In genomic region chr16:68164645-68165044, GRCm38 (mm10) we compare ENCODE assay signal across 11 mouse cellular contexts.
A peak's percentile ranks its signal among the peaks of the same experiment; 100 is the strongest.
DNase-seq lines count a peak whose midpoint lies in the region; TF ChIP-seq lines count a peak whose summit lies in the region.
"Had no signal": no experiment of that assay in that cellular context is flagged by ENCODE, and none has a peak within 500 bp of the region (broad histone marks: within the 10 kb centered on the region; RNA-seq: fewer than 3 reads in every experiment).

No protein-coding gene starts in this region.

- TF ChIP-seq POLR2A in testis, adult 2 months (IDR thresholded peaks at IDR 0.05; ENCODE audit: control insufficient read depth, low read depth, low read length), result no peak

- H3K4me3 ChIP-seq in testis, adult 2 months (ENCODE audit: control insufficient read depth, low read depth, low read length), result no peak overlapping the region

- H3K27me3 ChIP-seq in testis, adult 2 months (ENCODE audit: control insufficient read depth, insufficient read depth, low read length), result no peaks in the 10 kb centered on the region

- DNase-seq in gastrocnemius, postnatal 10 days, result peak; percentile 5
- no peak for DNase-seq in gastrocnemius, postnatal 25 days
- peak; percentile 4 for DNase-seq in retina, postnatal 1 day
- no peak for DNase-seq in retina, embryonic 14.5 days (ENCODE audit: low spot score)
- DNase-seq in WW6 (ENCODE audit: low read depth, low spot score) (peak; percentile 24), MN1 (ENCODE audit: low spot score) (no peak)
- DNase-seq in kidney, adult 11 months, result no peak
- DNase-seq: heart, adult 18-20 months; heart, postnatal 10 days; right cerebral cortex, postnatal 4 days had no signal

- H3K36me3 ChIP-seq in testis, adult 2 months (ENCODE audit: control insufficient read depth, insufficient read depth, low read length), result no peaks in the 10 kb centered on the region

- H3K4me1 ChIP-seq in testis, adult 2 months (ENCODE audit: control insufficient read depth, insufficient read depth, low read length), result no peaks in the 10 kb centered on the region

- no peak overlapping the region for H3K27ac ChIP-seq in testis, adult 2 months (ENCODE audit: control insufficient read depth, insufficient read depth, low read depth, low read length)

- peak; percentile 26; the same call in 1 of the 2 replicates for TF ChIP-seq CTCF in testis, adult 2 months (IDR thresholded peaks at IDR 0.05; ENCODE audit: control insufficient read depth, insufficient read depth, insufficient replicate concordance, low read depth, low read length)

Comparison
In these comparisons a context has a peak if more than half of its experiments do, and no peak if none do; other contexts are left out.
1. DNase-seq: peak in gastrocnemius, postnatal 10 days (single experiment), retina, postnatal 1 day (single experiment) and WW6 (single experiment); none in gastrocnemius, postnatal 25 days (single experiment), retina, embryonic 14.5 days (single experiment), kidney, adult 11 months (single experiment) and MN1 (single experiment).